Mouse (Mus musculus) Patski (cell line): Measurements from ENCODE around the gene Slc6a12. TPM values are rescaled to one million over a fixed set of nuclear protein-coding genes. Genes with fewer than 3 reads are reported as not detected.
"Not testable (repeated sequence)": the region's sequence is repeated elsewhere in the genome, so short reads cannot be mapped to it uniquely, and the experiment has no call there.

Experiments
- ATAC-seq: fragments of 100-300 bp; one replicate; pipeline ENCODE4 v1.8.0; 2021
- CTCF ChIA-PET: fragments of 350-600 bp; sonication (Branson Sonifier 250); formaldehyde crosslinking; loops from one replicate; lab custom pipeline; 2022; ENCODE audit warnings: inconsistent platforms; lab: Charles Lee
- POLR2A ChIA-PET: fragments of 350-600 bp; sonication (Branson Sonifier 250); formaldehyde crosslinking; loops from one replicate; lab custom pipeline; 2022; ENCODE audit warnings: antibody characterized with exemption, inconsistent platforms; lab: Charles Lee
- DNase-seq: peaks from one replicate; pipeline ENCODE4 v3.0.0-alpha.2; 2011; ENCODE audit warnings: low read depth, low spot score
- H3K27me3 ChIP-seq: fragments of 371-371 bp; one replicate; pipeline ENCODE4 v1.5.1; 2021
- CTCF ChIP-seq: fragments of 100-300 bp; IDR thresholded peaks from one replicate; pipeline ENCODE4 v1.5.1; 2021
- in situ Hi-C: fragments of 300-500 bp; cut with MboI; formaldehyde crosslinking; loops from 3 replicates; pipeline ENCODE4 v1.11.1; 2018; ENCODE audit warnings: low pct_unique_long_range_greater_than_20kb, mixed read lengths
- polyA plus RNA-seq: library from polyadenylated mRNA; unstranded; gene quantifications from one replicate; pipeline ENCODE4 v1.2.3, GENCODE M21; 2021

Slc6a12 gene
- polyA plus RNA-seq, 1 experiment from 2014 or later = 0.23 TPM

DNA sequence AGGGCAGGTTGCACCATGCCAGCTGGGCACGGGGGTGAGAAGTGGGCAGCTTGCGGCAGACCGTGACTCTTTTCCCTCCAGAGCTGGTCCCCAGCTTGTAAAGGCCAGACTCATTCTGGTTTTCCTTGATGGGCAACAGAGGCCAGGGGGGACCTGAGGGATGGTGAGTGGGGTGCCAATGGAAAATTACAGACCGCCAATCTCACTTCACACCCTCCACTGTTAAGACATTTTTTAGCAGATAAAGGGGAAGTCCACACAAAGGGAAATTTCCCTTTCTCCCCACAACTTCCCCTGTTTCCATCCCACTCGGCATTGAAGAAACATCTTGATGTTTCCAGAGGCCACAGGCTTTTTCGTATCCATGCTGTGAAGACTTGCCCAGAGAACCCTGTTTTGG is 1.2 kb upstream of the Slc6a12 start:
- no peak for TF ChIP-seq CTCF
- DNase-seq (no peak), ATAC-seq (no peak)
- POLR2A ChIA-PET = no interaction called here
- in situ Hi-C loops = no loop called here
- H3K27me3 ChIP-seq = peaks cover 6% of the 10 kb centered on the region
- CTCF ChIA-PET = no interaction called here

DNA sequence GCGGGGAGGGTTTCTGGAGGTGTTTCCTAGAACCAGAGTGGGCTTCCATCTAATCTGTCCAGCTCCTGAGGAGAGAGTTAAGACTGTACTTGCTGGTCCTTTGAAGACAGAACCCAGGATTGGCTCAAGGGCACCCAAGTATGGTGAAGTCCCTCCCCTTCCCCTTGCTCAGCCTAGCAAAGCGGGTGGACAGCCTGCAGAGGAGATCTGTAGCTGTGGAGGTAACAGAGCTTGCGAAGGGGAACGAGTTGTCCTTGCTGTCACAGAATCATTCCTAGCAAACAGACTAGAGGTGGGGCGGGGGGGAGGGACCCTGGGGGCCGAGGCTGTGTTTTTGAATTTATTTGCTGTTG is 871 bp downstream of the Slc6a12 start:
- CTCF ChIA-PET = no interaction called here
- no peak for ATAC-seq

GRCm38 (mm10) chr6:121344329-121344728 is 1.5 kb downstream of the Slc6a12 start:
- in situ Hi-C loops = no loop called here
- no peak for TF ChIP-seq CTCF
- CTCF ChIA-PET = no interaction called here
- POLR2A ChIA-PET = no interaction called here
- DNase-seq (no peak), ATAC-seq (no peak)
- peaks cover 6% of the 10 kb centered on the region for H3K27me3 ChIP-seq

More for the DNA sequence above, 871 bp downstream of the Slc6a12 start:
- POLR2A ChIA-PET = no interaction called here
- peaks cover 6% of the 10 kb centered on the region for H3K27me3 ChIP-seq
- no peak for TF ChIP-seq CTCF
- in situ Hi-C loops = no loop called here
- DNase-seq = no peak

- ATAC-seq (no peak), DNase-seq (no peak)
- in situ Hi-C loops = no loop called here
- ChIA-PET POLR2A (no interaction called here), CTCF (interaction anchor here (1.6 kb wide), 1 partner anchor 11 kb away, joined by 3 read pairs; no protein-coding TSS in a partner anchor)
- peaks cover 6% of the 10 kb centered on the region for H3K27me3 ChIP-seq
- no peak for TF ChIP-seq CTCF
Observed at GRCm38 (mm10) chr6:121346428-121346827, 3.6 kb downstream of the Slc6a12 start.

- CTCF ChIA-PET = no interaction called here
- ATAC-seq = no peak
Observed at GRCm38 (mm10) chr6:121352276-121352675, 9.4 kb downstream of the Slc6a12 start.

DNA sequence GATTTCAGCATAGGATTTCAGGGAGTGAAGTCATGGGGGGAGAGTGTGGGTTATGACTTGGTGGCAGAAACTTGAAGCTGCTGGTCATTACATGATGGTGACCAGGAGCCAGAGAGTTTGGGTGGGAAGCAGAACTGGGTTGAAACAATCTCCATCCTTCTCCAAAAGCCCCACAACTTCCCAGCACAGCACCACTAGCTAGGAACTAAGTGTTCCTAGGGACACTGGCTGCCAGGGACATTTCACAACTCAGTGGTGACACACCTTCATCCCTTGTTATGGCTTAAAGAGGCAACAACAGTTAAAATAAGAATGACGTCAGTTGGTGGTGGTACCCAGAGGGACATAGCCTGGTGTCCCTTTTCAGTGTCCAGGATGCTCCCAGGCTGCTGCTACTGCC is 13.2 kb downstream of the Slc6a12 start:
- ChIA-PET POLR2A (interaction anchor here (0.6 kb wide), 1 partner anchor 74 kb away, joined by 4 read pairs; no protein-coding TSS in a partner anchor), CTCF (no interaction called here)
- DNase-seq (no peak), ATAC-seq (no peak)
- no peak for TF ChIP-seq CTCF
- peaks cover 5% of the 10 kb centered on the region for H3K27me3 ChIP-seq
- in situ Hi-C loops = no loop called here

More at GRCm38 (mm10) chr6:121352276-121352675, 9.4 kb downstream of the Slc6a12 start:
- TF ChIP-seq CTCF = no peak
- in situ Hi-C loops = no loop called here
- no peak for DNase-seq
- POLR2A ChIA-PET = no interaction called here
- peaks cover 10% of the 10 kb centered on the region for H3K27me3 ChIP-seq

GRCm38 (mm10) chr6:121357232-121357631 is 14.4 kb downstream of the Slc6a12 start:
- ChIA-PET CTCF (interaction anchor here (1.2 kb wide), 1 partner anchor 12 kb away, joined by 3 read pairs; no protein-coding TSS in a partner anchor), POLR2A (no interaction called here)
- peaks cover 5% of the 10 kb centered on the region for H3K27me3 ChIP-seq
- in situ Hi-C loops = no loop called here
- no peak for TF ChIP-seq CTCF
- DNase-seq (no peak), ATAC-seq (no peak)

DNA sequence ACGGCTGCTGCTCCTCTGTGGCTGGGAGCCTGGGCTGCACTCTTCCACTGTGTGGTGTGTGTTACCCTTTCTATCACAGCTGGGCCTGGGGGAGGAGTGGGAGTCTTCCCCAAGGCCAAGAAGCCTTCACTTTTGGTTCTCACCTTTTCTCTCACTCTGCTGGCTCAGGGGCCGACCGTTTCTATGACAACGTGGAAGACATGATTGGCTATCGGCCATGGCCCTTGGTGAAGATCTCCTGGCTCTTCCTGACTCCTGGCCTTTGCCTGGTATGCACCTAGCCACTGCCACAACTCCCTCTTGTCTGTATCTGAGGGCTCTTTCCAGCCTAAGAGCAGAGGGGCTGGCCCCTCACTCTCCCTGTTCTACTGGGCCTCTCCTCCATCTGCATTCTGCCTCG is 20.2 kb downstream of the Slc6a12 start:
- CTCF ChIA-PET = no interaction called here

DNA sequence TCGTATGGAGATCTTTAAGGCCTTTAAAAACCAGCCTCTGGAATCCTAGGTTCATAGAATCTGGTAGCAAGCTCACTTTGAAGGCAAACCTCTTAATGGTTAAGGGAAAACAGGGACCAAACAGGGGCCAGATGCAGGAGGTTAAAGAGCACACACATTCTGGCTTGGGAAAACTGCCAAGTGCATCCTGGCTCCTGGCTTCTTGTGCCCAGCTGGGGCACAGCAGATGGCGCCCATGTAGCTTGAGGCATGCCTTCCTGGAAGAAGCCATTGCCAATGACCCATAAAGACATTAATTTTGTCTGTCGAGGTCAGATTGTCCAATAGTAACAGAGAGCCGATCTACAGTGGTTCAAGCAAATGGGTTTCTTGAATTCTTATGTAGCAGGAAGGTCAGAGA is 21.1 kb downstream of the Slc6a12 start:
- peaks cover 4% of the 10 kb centered on the region for H3K27me3 ChIP-seq
- ATAC-seq (no peak), DNase-seq (no peak)
- CTCF ChIA-PET = no interaction called here
- in situ Hi-C loops = no loop called here
- no peak for TF ChIP-seq CTCF
- POLR2A ChIA-PET = no interaction called here

More for the DNA sequence above, 20.2 kb downstream of the Slc6a12 start:
- in situ Hi-C loops = no loop called here
- no peak for DNase-seq
- H3K27me3 ChIP-seq = peaks cover 4% of the 10 kb centered on the region
- ATAC-seq = no peak
- POLR2A ChIA-PET = no interaction called here
- TF ChIP-seq CTCF = no peak

DNA sequence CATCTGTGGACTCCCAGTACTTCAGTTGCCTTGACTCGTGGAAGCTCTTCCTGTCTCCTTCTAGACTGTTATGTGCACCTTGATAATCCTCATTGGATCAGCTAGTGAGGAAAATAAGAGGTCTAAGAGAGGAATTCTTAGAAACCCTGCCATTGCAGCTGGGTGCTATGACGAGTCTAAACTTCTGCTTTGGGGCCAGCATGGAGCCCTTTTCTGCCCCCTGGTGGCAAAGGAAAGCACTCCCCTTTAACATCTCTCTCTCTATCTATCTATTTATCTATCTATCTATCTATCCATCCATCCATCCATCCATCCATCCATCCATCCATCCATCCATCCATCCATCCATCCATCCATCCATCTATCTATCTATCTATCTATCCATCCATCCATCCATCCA is 23.7 kb downstream of the Slc6a12 start:
- ATAC-seq, POLR2A ChIA-PET, H3K27me3 ChIP-seq, DNase-seq: not testable (repeated sequence)
- in situ Hi-C loops = loop anchor here (5.0 kb wide), 1 partner anchor 179 kb away; no protein-coding TSS in a partner anchor
- CTCF ChIA-PET = interaction anchor here (1.4 kb wide), 1 partner anchor 92 kb away, joined by 3 read pairs; no protein-coding TSS in a partner anchor

- ChIA-PET POLR2A (no interaction called here), CTCF (interaction anchor here (0.9 kb wide), 1 partner anchor 127 kb away, joined by 3 read pairs; no protein-coding TSS in a partner anchor)
- in situ Hi-C loops = loop anchor here (5.0 kb wide), 1 partner anchor 180 kb away; no protein-coding TSS in a partner anchor
- no peak for TF ChIP-seq CTCF
- ATAC-seq (no peak), DNase-seq (no peak)
- peaks cover 4% of the 10 kb centered on the region for H3K27me3 ChIP-seq
Observed at GRCm38 (mm10) chr6:121367099-121367498, 24.2 kb downstream of the Slc6a12 start.
